Mouse (Mus musculus): ENCODE measurements around the gene Bbs9.

Gene Bbs9

GRCm38 (mm10) chr9:22537767-22538373, 62.4 kb downstream of the Bbs9 start:
- no peak for DNase-seq

- no peak for DNase-seq
These were observed 64.0 kb downstream of the Bbs9 start for GRCm38 (mm10) chr9:22539546-22539945.

GRCm38 (mm10) chr9:22541130-22541529, 65.6 kb downstream of the Bbs9 start:
- DNase-seq: no peak

GRCm38 (mm10) chr9:22543467-22543866, 68.0 kb downstream of the Bbs9 start:
- DNase-seq: no peak

GRCm38 (mm10) chr9:22544349-22545341, 69.1 kb downstream of the Bbs9 start:
- no peak for DNase-seq

GRCm38 (mm10) chr9:22551273-22551672, 75.8 kb downstream of the Bbs9 start:
- no peak for DNase-seq

- DNase-seq: no peak
These were observed 80.6 kb downstream of the Bbs9 start for GRCm38 (mm10) chr9:22556076-22556475.

- peak; percentile 78 for DNase-seq
These were observed 82.0 kb downstream of the Bbs9 start for GRCm38 (mm10) chr9:22557467-22557866.

- DNase-seq: no peak
These were observed 88.3 kb downstream of the Bbs9 start for GRCm38 (mm10) chr9:22563612-22564347.

- no peak for DNase-seq
These were observed 92.2 kb downstream of the Bbs9 start for GRCm38 (mm10) chr9:22567726-22568125.

GRCm38 (mm10) chr9:22576426-22577139, 101.1 kb downstream of the Bbs9 start:
- no peak for DNase-seq

GRCm38 (mm10) chr9:22578266-22578665, 102.8 kb downstream of the Bbs9 start:
- DNase-seq: no peak

GRCm38 (mm10) chr9:22584221-22584620, 108.7 kb downstream of the Bbs9 start:
- no peak for DNase-seq

GRCm38 (mm10) chr9:22593032-22593431, 117.5 kb downstream of the Bbs9 start:
- peak; percentile 5 for DNase-seq

GRCm38 (mm10) chr9:22596650-22597049, 121.1 kb downstream of the Bbs9 start:
- no peak for DNase-seq

GRCm38 (mm10) chr9:22613271-22613824, 137.8 kb downstream of the Bbs9 start:
- no peak for DNase-seq

GRCm38 (mm10) chr9:22619245-22619644, 143.7 kb downstream of the Bbs9 start:
- no peak for DNase-seq

GRCm38 (mm10) chr9:22624966-22625365, 149.5 kb downstream of the Bbs9 start:
- DNase-seq: peak; percentile 18

GRCm38 (mm10) chr9:22626014-22626413, 150.5 kb downstream of the Bbs9 start:
- DNase-seq: no peak

- DNase-seq: no peak
These were observed 152.4 kb downstream of the Bbs9 start for GRCm38 (mm10) chr9:22627912-22628311.

- no peak for DNase-seq
These were observed 157.4 kb downstream of the Bbs9 start for GRCm38 (mm10) chr9:22632800-22633485.

GRCm38 (mm10) chr9:22638502-22638901, 163.0 kb downstream of the Bbs9 start:
- DNase-seq: no peak
